Mouse (Mus musculus): Measurements from ENCODE around the gene Trim54. TPM values are rescaled to one million over a fixed set of nuclear protein-coding genes. Genes with fewer than 3 reads are reported as not detected.

Trim54 gene
- total and polyA plus RNA-seq, 3 experiments: not detected

DNA sequence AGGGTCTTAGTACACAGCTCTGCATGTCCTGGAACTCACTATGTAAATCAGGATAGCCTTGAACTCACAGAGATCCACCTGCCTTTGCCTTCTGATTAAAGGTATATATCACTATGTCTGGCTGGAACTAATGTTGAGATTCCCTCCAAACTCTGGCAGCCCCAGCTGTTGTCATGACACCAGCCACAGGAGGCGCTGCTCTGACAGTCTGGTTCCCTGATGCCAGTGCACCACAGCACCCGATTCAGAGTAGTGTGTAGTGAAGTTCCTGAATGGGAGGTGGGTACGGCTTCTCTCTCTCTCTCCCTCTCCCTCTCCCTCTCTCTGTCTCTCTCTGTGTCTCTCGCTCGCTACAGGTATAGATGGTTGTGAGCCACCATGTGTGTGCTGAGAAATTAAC lies 34.2 kb upstream of the Trim54 start:
- H3K27me3 ChIP-seq (ENCODE audit: control insufficient read depth in 1 of 2, insufficient read depth in 2 of 2, low read length in 2 of 2): no peaks in the 10 kb centered on the region; a peak in 1 of 4 replicates
- H3K27ac ChIP-seq (ENCODE audit: control insufficient read depth, low read depth, low read length): no peak overlapping the region; the same call in 1 of the 2 replicates
- H3K9ac ChIP-seq (ENCODE audit: control insufficient read depth, low read depth, low read length, poor library complexity, severe bottlenecking): peak overlapping the region; percentile 52
- H3K36me3 ChIP-seq (ENCODE audit: control insufficient read depth in 1 of 2, insufficient read depth in 2 of 2, low read length in 2 of 2): peaks cover 0 to 3% of the 10 kb centered on the region in 2 experiments; a peak in 3 of 4 replicates
- DNase-seq (ENCODE audit: low read depth, low spot score): peak; percentile 93
- TF ChIP-seq CTCF (IDR thresholded peaks at IDR 0.05 in 2 of 3, conservative IDR thresholded peaks at IDR 0.05 in 1 of 3; ENCODE audit: control insufficient read depth in 1 of 3, insufficient read depth in 1 of 3, low read depth in 2 of 3, low read length in 3 of 3, poor library complexity in 1 of 3, severe bottlenecking in 1 of 3) (peak; percentile 93 to 94 (median 94)), ZKSCAN1 (IDR thresholded peaks at IDR 0.05; ENCODE audit: low read depth, low read length) (no peak), MAZ (IDR thresholded peaks at IDR 0.05; ENCODE audit: low read depth, low read length) (no peak), SMC3 (IDR thresholded peaks at IDR 0.05; ENCODE audit: low read depth, low read length) (0 out of 2 replicates have a peak, but pooled peaks have one; percentile 31), MAFK (IDR thresholded peaks at IDR 0.05; ENCODE audit: borderline replicate concordance, low read depth, low read length) (no peak), POLR2A (IDR thresholded peaks at IDR 0.05; ENCODE audit: control insufficient read depth in 1 of 2, insufficient read depth in 1 of 2, low read depth in 1 of 2, low read length in 2 of 2, poor library complexity in 1 of 2) (peak in 1 of 2 experiments; percentile 21; a peak in 1 of 4 replicates), TAL1 (IDR thresholded peaks at IDR 0.05; ENCODE audit: low read length) (no peak), JUND (IDR thresholded peaks at IDR 0.05; ENCODE audit: low read depth, low read length) (no peak), POLR2AphosphoS2 (IDR thresholded peaks at IDR 0.05; ENCODE audit: low read length) (peak; percentile 28; the same call in 1 of the 2 replicates), RAD21 (IDR thresholded peaks at IDR 0.05; ENCODE audit: low read depth, low read length) (peak; percentile 45), USF1 (IDR thresholded peaks at IDR 0.05; ENCODE audit: low read depth, low read length) (no peak), SIN3A (IDR thresholded peaks at IDR 0.05; ENCODE audit: low read length) (peak; percentile 19), KAT2A (conservative IDR thresholded peaks at IDR 0.05; ENCODE audit: low read depth, low read length) (no peak), E2F4 (IDR thresholded peaks at IDR 0.05; ENCODE audit: borderline replicate concordance, low read depth, low read length) (no peak), TBP (IDR thresholded peaks at IDR 0.05; ENCODE audit: low read depth, low read length) (peak; percentile 43; the same call in 1 of the 2 replicates), ZC3H11A (IDR thresholded peaks at IDR 0.05; ENCODE audit: low read depth, low read length) (no peak)
- no peaks in the 10 kb centered on the region for H3K9me3 ChIP-seq (replicated peaks; ENCODE audit: insufficient read depth, low read length)
- H3K79me2 ChIP-seq (ENCODE audit: control insufficient read depth, insufficient read depth, low read length, poor library complexity): no peaks in the 10 kb centered on the region
- H3K4me3 ChIP-seq (ENCODE audit: control insufficient read depth in 1 of 2, insufficient read depth in 1 of 2, low read depth in 2 of 2, low read length in 2 of 2): peak overlapping the region; percentile 23 to 32; a peak in 3 of 4 replicates
- H3K4me1 ChIP-seq (ENCODE audit: control insufficient read depth in 1 of 2, insufficient read depth in 2 of 2, low read length in 2 of 2): peaks cover 0 to 11% of the 10 kb centered on the region in 2 experiments; a peak in 2 of 4 replicates

GRCm38 (mm10) chr5:31082935-31083625 lies 33.4 kb upstream of the Trim54 start:
- peak; percentile 22 to 50; a peak in 2 of 4 replicates for TF ChIP-seq EP300 (IDR thresholded peaks at IDR 0.05; ENCODE audit: low read depth in 1 of 2, low read length in 2 of 2)
- peak; percentile 76 for TF ChIP-seq GATA1 (IDR thresholded peaks at IDR 0.05; ENCODE audit: low read depth, low read length)
- TF ChIP-seq UBTF (IDR thresholded peaks at IDR 0.05; ENCODE audit: borderline replicate concordance, insufficient read depth, low read depth, low read length): no peak
- TF ChIP-seq TAL1 (IDR thresholded peaks at IDR 0.05; ENCODE audit: low read length): peak; percentile 16; the same call in 1 of the 2 replicates
- no peak for TF ChIP-seq ETS1 (IDR thresholded peaks at IDR 0.05; ENCODE audit: low read depth, low read length)
- DNase-seq (ENCODE audit: low read depth, low spot score): peak; percentile 66
- Histone ChIP-seq H3K4me1 (ENCODE audit: control insufficient read depth in 1 of 2, insufficient read depth in 2 of 2, low read length in 2 of 2) (peaks cover 0 to 11% of the 10 kb centered on the region in 2 experiments; a peak in 2 of 4 replicates), H3K4me3 (ENCODE audit: control insufficient read depth in 1 of 2, insufficient read depth in 1 of 2, low read depth in 2 of 2, low read length in 2 of 2) (peak overlapping the region; percentile 23 to 32; a peak in 3 of 4 replicates), H3K36me3 (ENCODE audit: control insufficient read depth in 1 of 2, insufficient read depth in 2 of 2, low read length in 2 of 2) (peaks cover 0 to 3% of the 10 kb centered on the region in 2 experiments; a peak in 3 of 4 replicates), H3K9ac (ENCODE audit: control insufficient read depth, low read depth, low read length, poor library complexity, severe bottlenecking) (peak overlapping the region; percentile 52), H3K79me2 (ENCODE audit: control insufficient read depth, insufficient read depth, low read length, poor library complexity) (no peaks in the 10 kb centered on the region), H3K27ac (ENCODE audit: control insufficient read depth, low read depth, low read length) (no peak overlapping the region; the same call in 1 of the 2 replicates), H3K9me3 (replicated peaks; ENCODE audit: insufficient read depth, low read length) (no peaks in the 10 kb centered on the region), H3K27me3 (ENCODE audit: control insufficient read depth in 1 of 2, insufficient read depth in 2 of 2, low read length in 2 of 2) (peaks cover 0 to 4% of the 10 kb centered on the region in 2 experiments; a peak in 2 of 4 replicates)
